Mouse (Mus musculus) midbrain, embryonic 12.5 days (tissue): ENCODE measurements around the gene Urah. TPM values are rescaled to one million over a fixed set of nuclear protein-coding genes. Genes with fewer than 3 reads are reported as not detected.

Experiments
- ATAC-seq: fragments of 200-750 bp; cut with Nextera tagmentation; 2 replicates; pipeline ENCODE4 v1.8.0; 2017; ENCODE audit warnings: low read depth, moderate TSS enrichment, moderate library complexity; ENCODE audit not compliant: low FRiP score
- H3K27ac ChIP-seq: fragments of 300-500 bp; sonication (generic); replicated peaks from 2 replicates; pipeline ENCODE4 v1.5.1; 2016; ENCODE audit warnings: mild to moderate bottlenecking
- H3K27me3 ChIP-seq: fragments of 300-500 bp; sonication (generic); 2 replicates; pipeline ENCODE4 v1.6.1; 2016; ENCODE audit warnings: mild to moderate bottlenecking
- H3K36me3 ChIP-seq: fragments of 300-500 bp; sonication (generic); 2 replicates; pipeline ENCODE4 v1.6.1; 2016
- H3K4me1 ChIP-seq: fragments of 300-500 bp; sonication (generic); 2 replicates; pipeline ENCODE4 v1.6.1; 2016
- H3K4me2 ChIP-seq: fragments of 300-500 bp; sonication (generic); replicated peaks from 2 replicates; pipeline ENCODE4 v1.6.1; 2016; ENCODE audit warnings: mild to moderate bottlenecking, moderate library complexity
- H3K4me3 ChIP-seq: fragments of 300-500 bp; sonication (generic); 2 replicates; pipeline ENCODE4 v1.5.1; 2016; ENCODE audit warnings: mild to moderate bottlenecking
- H3K9ac ChIP-seq: fragments of 300-500 bp; sonication (generic); replicated peaks from 2 replicates; pipeline ENCODE4 v1.6.1; 2016; ENCODE audit warnings: mild to moderate bottlenecking, moderate library complexity
- H3K9me3 ChIP-seq: fragments of 300-500 bp; sonication (generic); 2 replicates; pipeline ENCODE4 v1.6.1; 2016; ENCODE audit warnings: mild to moderate bottlenecking
- WGBS: fragments of 180-500 bp; shearing (Covaris S2); methylation state at CpG from one replicate; pipeline ENCODE4 v1.1.7; 2016; 5-methylcytosine and 5-hydroxymethylcytosine counted together
- polyA plus RNA-seq: library from polyadenylated mRNA; unstranded; fragments of >200 nt; fragmentation: Nextera tagmentation; extraction: Ambion mirVana; gene quantifications from 2 replicates; pipeline ENCODE4 v1.2.1, GENCODE M21; 2016

Urah gene
- polyA plus RNA-seq, 1 experiment from 2014 or later = 0.29 TPM

DNA sequence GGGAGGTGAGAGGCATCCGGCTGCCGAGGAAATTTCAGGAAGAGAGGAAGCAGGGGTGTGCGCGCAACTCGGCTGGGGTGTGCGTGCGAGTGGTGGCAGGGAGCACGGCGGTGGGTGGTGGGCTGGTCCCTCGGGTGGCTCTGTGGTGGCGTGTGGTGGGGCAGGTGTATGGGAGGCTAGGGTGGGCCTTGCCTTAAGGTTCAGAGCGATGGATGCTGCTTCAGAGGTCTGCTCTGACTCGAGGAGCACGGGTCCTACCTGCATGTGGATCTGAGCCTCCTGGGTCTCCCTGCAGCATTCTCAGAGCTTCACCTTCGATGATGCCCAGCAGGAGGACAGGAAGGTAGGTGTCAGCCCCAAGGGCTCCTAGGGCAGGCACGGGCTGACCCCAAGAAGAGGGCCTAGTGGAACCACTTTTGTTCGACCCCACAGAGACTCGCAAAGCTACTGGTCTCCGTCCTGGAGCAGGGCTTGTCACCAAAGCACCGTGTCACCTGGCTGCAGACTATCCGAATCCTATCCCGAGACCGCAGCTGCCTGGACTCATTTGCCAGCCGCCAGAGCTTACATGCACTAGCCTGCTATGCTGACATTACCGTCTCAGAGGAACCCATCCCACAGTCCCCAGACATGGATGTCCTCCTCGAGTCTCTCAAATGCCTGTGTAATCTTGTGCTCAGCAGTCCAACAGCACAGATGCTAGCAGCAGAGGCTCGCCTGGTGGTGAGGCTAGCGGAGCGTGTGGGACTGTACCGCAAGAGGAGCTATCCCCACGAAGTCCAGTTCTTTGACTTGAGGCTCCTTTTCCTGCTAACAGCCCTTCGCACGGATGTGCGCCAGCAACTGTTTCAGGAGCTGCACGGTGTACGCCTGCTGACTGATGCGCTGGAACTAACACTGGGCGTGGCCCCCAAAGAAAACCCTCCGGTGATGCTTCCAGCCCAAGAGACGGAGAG, 23.0 kb downstream of the Urah start, which contains the start of gene Bet1l:
TSS of gene Bet1l (minus strand) at position 28 of the 956 bp plus-strand sequence.
- Histone ChIP-seq H3K9me3 (no peaks in the 10 kb centered on the region), H3K4me3 (peak within 1 kb of the TSS; percentile 81), H3K9ac (peak within 1 kb of the TSS; percentile 93), H3K36me3 (peaks cover 64% of the 10 kb centered on the region), H3K27me3 (no peaks in the 10 kb centered on the region), H3K4me2 (peak within 1 kb of the TSS; percentile 99), H3K4me1 (peaks cover 32% of the 10 kb centered on the region), H3K27ac (peak within 1 kb of the TSS; percentile 90)
- 42% methylated on average over 40 of the region's 40 CpGs for WGBS
- peak; percentile 48 for ATAC-seq

DNA sequence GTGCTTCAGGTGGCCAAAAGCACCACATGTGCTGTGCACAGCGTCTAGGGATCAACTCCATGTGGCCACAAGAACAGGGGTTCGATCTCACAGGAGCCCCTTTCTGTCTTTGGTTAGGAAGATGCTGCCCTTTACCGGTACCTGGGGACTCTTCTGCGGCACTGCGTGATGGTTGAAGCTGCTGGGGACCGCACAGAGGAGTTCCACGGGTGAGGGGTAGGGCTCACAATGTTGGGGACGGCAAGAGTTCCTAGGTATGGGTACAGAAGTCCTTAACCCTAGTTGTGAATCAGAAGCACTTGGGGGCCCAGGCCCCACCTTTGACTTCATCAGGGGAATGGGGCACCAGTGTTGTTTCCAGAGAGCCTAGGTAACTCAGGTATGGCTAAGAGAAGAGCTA, 23.9 kb downstream of the Urah start:
- ATAC-seq = no peak
- 93% methylated on average over 8 of the region's 8 CpGs for WGBS
- Histone ChIP-seq H3K4me3 (peak overlapping the region; percentile 81), H3K4me1 (peaks cover 32% of the 10 kb centered on the region), H3K9ac (peak overlapping the region; percentile 93), H3K4me2 (peak overlapping the region; percentile 99), H3K27ac (no peak overlapping the region), H3K9me3 (no peaks in the 10 kb centered on the region), H3K36me3 (peaks cover 64% of the 10 kb centered on the region), H3K27me3 (no peaks in the 10 kb centered on the region)

DNA sequence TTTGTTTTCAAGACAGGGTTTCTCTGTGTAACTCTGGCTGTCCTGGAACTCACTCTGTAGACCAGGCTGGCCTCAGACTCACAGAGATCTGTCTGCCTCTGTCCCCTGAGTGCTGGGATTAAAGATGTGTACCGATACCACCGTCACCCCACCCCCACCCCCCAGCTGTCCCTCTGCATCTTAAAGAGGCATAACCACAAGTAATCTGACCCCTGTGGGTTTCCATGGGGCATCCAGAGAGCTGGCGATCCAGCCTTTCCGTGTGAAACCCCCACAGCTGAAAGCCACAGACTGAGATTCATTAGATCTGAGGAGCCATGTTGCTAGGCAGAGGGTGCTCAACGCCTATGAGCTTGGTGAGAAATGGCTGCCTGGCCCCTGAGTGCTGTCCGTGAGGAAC, 25.2 kb downstream of the Urah start:
- no peak overlapping the region for H3K4me2 ChIP-seq
- H3K9me3 ChIP-seq = no peaks in the 10 kb centered on the region
- H3K4me3 ChIP-seq = no peak overlapping the region
- no peak overlapping the region for H3K9ac ChIP-seq
- H3K4me1 ChIP-seq = peaks cover 30% of the 10 kb centered on the region
- WGBS = 69% methylated on average over 6 of the region's 6 CpGs
- ATAC-seq = no peak
- H3K36me3 ChIP-seq = peaks cover 66% of the 10 kb centered on the region
- no peaks in the 10 kb centered on the region for H3K27me3 ChIP-seq
- no peak overlapping the region for H3K27ac ChIP-seq

DNA sequence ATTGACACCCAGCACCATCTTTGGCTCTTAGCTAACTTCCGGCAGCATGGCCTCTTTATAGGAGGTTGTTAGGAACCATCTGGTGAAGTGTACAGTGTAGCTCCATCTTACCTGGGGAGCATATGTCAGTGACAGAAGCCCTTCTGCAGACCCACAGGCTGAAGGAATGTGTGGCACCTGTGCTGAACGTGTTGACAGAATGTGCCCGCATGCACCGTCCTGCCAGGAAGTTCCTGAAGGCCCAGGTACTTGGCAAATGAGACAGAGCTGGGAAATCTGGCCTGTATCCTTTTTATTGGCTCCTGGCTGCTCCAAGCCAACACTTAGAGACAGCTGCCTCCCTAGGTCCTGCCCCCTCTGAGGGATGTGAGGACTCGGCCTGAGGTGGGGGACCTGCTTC, 25.9 kb downstream of the Urah start:
- Histone ChIP-seq H3K9me3 (no peaks in the 10 kb centered on the region), H3K27ac (no peak overlapping the region), H3K27me3 (no peaks in the 10 kb centered on the region), H3K4me3 (no peak overlapping the region), H3K9ac (no peak overlapping the region), H3K4me2 (no peak overlapping the region), H3K36me3 (peaks cover 69% of the 10 kb centered on the region), H3K4me1 (peaks cover 22% of the 10 kb centered on the region)
- ATAC-seq = no peak
- 91% methylated on average over 5 of the region's 5 CpGs for WGBS

DNA sequence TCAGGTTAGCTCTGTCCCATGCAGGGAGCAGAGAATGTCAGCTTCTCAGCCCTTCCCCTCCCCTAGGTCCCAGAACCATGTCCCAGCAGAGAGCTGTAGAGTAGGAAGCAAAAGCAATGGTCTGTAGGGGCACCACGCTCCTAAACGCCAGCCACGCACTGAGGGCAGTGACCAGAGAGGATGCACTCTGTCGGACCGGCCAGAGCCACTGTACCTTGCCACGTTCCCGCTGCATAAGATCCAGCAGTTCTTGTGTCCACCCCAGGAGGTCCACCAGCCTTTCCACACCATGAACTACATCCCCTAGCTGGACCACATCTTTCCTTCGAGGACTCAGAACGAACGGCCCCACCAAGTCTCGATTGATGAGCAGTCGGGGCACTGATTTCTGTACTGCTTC, 29.9 kb downstream of the Urah start:
- Histone ChIP-seq H3K4me3 (no peak overlapping the region), H3K36me3 (peaks cover 70% of the 10 kb centered on the region)
- ATAC-seq = no peak

DNA sequence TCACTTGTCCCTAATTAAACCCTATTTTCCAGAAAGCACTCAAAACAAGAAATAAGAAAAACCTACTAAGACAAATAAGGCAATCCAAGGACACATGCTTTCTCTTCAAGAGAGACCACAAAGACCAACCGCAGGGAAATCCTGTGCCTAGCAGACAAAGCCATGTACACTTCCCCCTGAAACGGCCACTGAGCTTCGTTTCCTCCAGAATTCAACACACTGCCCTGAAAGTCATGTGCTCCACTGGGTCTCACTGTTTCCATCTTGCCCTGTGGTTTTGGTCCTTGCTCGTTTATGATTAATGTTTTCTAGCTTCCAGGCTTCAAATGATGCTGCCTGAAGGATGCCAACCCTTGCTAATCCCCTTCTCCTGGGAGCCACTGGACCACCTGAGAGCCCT, 39.4 kb downstream of the Urah start:
- 94% methylated on average over 4 of the region's 4 CpGs for WGBS
- Histone ChIP-seq H3K9ac (no peak overlapping the region), H3K9me3 (no peaks in the 10 kb centered on the region), H3K27me3 (no peaks in the 10 kb centered on the region), H3K4me1 (no peaks in the 10 kb centered on the region), H3K36me3 (peaks cover 23% of the 10 kb centered on the region; the same call in 1 of the 2 replicates), H3K27ac (no peak overlapping the region), H3K4me2 (no peak overlapping the region), H3K4me3 (no peak overlapping the region)
- no peak for ATAC-seq

More for the DNA sequence above, 29.9 kb downstream of the Urah start:
- WGBS = 89% methylated on average over 12 of the region's 12 CpGs
- Histone ChIP-seq H3K9me3 (no peaks in the 10 kb centered on the region), H3K9ac (no peak overlapping the region), H3K4me2 (no peak overlapping the region), H3K27me3 (no peaks in the 10 kb centered on the region), H3K4me1 (0 out of 2 replicates have a peak, but pooled peaks cover 2% of the 10 kb centered on the region), H3K27ac (no peak overlapping the region)

DNA sequence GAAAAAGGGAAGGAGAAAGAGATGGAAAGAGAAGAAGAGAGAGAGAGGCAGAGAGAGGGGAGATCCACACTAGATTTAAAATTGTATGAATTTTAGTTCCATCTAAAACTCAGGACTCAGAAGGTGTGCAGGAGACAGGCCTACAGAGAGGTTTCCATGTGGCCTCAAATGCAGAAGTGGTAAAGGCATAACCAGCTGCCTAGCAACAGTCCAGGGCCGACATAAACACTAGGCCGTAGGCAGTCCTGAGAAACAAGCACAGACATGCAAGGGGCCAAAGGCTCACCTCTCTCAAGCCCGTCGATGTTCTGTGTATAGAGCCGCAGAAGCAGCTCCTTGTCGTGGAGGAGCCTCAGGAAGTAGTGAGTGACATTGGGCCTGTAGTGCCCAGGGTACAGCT, 42.5 kb downstream of the Urah start:
- Histone ChIP-seq H3K4me3 (no peak overlapping the region), H3K27me3 (no peaks in the 10 kb centered on the region), H3K4me1 (peaks cover 6% of the 10 kb centered on the region), H3K9me3 (no peaks in the 10 kb centered on the region), H3K4me2 (no peak overlapping the region), H3K27ac (no peak overlapping the region), H3K36me3 (peaks cover 23% of the 10 kb centered on the region; the same call in 1 of the 2 replicates), H3K9ac (no peak overlapping the region)
- no peak for ATAC-seq
- WGBS = 88% methylated on average over 6 of the region's 6 CpGs

DNA sequence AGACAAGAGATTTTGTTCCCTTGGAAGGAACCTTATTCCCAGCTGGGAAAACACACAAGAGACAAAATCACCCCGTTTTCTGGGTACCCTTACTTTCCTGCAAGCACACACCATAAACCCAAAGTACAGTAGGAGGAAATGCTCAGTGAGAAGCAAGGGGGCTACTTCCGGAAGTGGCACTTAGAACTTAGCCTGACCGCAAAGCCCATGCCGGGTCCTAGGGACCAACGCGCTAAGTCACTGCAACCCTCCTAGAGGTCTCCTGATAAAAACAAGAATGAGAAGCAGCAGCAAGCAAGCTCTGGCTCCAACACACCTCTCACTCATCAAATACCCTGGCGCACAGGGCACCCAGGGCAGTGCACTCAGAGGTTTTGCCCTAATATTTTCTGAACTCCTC, 44.5 kb downstream of the Urah start:
- H3K27ac ChIP-seq = no peak overlapping the region
- H3K4me3 ChIP-seq = no peak overlapping the region
- no peak for ATAC-seq
- no peaks in the 10 kb centered on the region for H3K27me3 ChIP-seq
- peaks cover 23% of the 10 kb centered on the region; the same call in 1 of the 2 replicates for H3K36me3 ChIP-seq
- H3K4me1 ChIP-seq = peaks cover 17% of the 10 kb centered on the region
- WGBS = 89% methylated on average over 7 of the region's 7 CpGs
- H3K4me2 ChIP-seq = no peak overlapping the region
- H3K9ac ChIP-seq = no peak overlapping the region
- no peaks in the 10 kb centered on the region for H3K9me3 ChIP-seq

DNA sequence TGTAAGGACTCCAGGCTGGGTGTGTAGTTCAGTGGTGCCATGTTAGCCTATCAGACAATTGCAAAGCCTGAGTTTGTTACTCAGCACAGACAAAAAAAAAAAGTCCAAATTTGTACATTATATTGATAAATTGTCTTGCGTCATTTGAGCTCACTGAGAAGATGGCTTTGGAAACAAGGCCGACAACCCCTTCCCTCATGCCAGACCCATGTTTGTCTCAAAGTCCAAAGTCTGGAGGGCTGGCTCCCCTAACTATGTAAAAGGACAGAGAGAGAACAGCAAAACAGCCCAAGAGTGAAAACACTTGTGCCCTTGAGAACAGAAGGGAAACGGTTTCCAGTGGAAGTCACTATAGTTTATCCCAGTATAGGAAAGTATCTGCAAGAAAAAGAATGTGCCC, 45.6 kb downstream of the Urah start:
- no peak overlapping the region for H3K9ac ChIP-seq
- H3K4me2 ChIP-seq = no peak overlapping the region
- H3K27ac ChIP-seq = no peak overlapping the region
- H3K36me3 ChIP-seq = peaks cover 19% of the 10 kb centered on the region
- no peaks in the 10 kb centered on the region for H3K9me3 ChIP-seq
- 87% methylated on average over 3 of the region's 3 CpGs for WGBS
- ATAC-seq = no peak
- no peaks in the 10 kb centered on the region for H3K27me3 ChIP-seq
- peaks cover 17% of the 10 kb centered on the region for H3K4me1 ChIP-seq
- H3K4me3 ChIP-seq = no peak overlapping the region

DNA sequence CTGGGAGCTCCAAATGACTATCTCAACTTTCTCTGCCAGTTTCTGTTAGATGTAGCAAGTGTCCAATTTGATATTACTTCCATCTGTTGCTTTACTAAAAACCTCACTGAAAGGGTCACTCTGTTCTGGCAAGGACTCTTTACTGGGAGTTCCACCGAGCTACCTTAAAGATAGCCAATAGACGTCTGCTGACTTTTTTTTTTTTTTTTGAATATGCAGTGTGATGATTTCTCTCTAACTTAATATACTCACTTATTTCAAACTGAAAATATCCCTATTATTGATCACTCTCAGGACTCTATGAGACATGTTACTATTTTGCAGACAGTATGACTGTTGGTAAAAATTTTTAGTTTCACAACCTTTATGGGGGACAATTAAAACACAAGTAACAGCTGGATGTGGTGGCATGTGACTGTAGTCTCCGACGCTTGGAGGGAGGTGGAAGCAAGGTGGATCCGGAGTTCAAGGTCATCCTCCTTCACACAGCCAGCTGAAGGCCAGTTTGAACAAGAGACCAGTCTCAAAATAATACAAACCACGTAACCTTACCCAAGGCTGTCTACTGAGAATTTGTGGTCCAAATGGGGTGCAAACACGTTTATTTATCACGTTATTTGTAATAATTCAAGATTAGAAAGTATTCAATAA, 46.2 kb downstream of the Urah start:
- H3K9ac ChIP-seq = peak overlapping the region; percentile 92; the same call in 1 of the 2 replicates
- H3K27me3 ChIP-seq = no peaks in the 10 kb centered on the region
- peaks cover 19% of the 10 kb centered on the region for H3K36me3 ChIP-seq
- peak overlapping the region; percentile 94 for H3K4me3 ChIP-seq
- H3K4me1 ChIP-seq = peaks cover 17% of the 10 kb centered on the region
- WGBS = 34% methylated on average over 8 of the region's 8 CpGs
- H3K27ac ChIP-seq = no peak overlapping the region
- peak overlapping the region; percentile 77 for H3K4me2 ChIP-seq
- no peaks in the 10 kb centered on the region for H3K9me3 ChIP-seq
- no peak for ATAC-seq

DNA sequence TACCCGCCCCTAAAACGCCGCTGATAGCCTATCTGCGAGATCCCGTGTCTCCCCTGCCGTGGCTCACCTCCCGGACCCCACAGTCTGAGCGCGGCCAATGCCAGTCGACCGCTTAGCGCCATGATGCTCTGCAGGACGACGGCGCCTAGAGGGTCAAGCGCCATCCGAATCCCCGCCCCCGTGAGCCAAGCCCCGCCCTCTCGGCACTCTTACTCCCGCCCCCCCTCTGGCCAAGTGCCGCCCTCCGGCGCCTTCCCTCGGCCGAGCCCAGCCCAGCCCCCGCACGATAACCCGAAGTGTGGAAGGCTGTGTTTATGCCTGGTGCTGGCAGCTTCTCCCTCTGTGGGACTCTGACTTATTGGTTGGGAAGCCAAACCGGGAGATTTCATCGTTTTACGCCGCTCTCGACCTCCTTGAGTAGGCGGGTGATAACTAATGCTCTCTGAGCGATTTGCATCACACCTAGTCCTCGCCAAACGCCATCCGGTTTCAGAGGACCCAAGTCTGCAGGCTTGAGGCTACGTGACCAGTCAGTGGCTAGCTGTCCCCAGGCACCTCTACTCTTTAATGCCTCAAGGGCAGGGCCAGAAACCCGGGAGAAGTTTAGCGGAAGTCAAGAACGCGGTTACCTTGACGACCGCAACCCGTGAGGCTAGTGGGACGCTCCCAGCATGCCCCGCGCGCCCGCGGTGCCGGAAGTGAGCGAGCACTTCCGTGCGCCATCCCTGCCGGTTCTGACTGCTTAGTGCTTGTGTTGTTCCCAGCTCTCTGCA, 47.1 kb downstream of the Urah start, which contains the start of the genes Psmd13 and Sirt3:
TSS of gene Psmd13 (plus strand) at position 273 of the 773 bp plus-strand sequence.
TSS of gene Sirt3 (minus strand) at position 614 of the 773 bp plus-strand sequence.
- peak within 1 kb of the TSS; percentile 94 for H3K4me3 ChIP-seq
- peaks cover 19% of the 10 kb centered on the region for H3K36me3 ChIP-seq
- peaks cover 17% of the 10 kb centered on the region for H3K4me1 ChIP-seq
- no peaks in the 10 kb centered on the region for H3K27me3 ChIP-seq
- under 1% methylated on average over 58 of the region's 59 CpGs for WGBS
- H3K27ac ChIP-seq = peak within 1 kb of the TSS; percentile 86
- H3K4me2 ChIP-seq = peak within 1 kb of the TSS; percentile 77
- peak within 1 kb of the TSS; percentile 92 for H3K9ac ChIP-seq
- H3K9me3 ChIP-seq = no peaks in the 10 kb centered on the region
- ATAC-seq = peak; percentile 95
